Mouse (Mus musculus) spleen, adult 2 months (tissue): ENCODE measurements around the gene Krtap4-6.
"Not testable (repeated sequence)": the region's sequence is repeated elsewhere in the genome, so short reads cannot be mapped to it uniquely, and the experiment has no call there.

Experiments
- CTCF ChIP-seq: fragments of 200-500 bp; IDR thresholded peaks from 2 replicates; pipeline ENCODE4 v1.5.1; 2011; ENCODE audit warnings: mild to moderate bottlenecking, inconsistent platforms; ENCODE audit not compliant: insufficient read depth, insufficient read length, insufficient replicate concordance; ENCODE audit errors: extremely low read depth
- POLR2A ChIP-seq: fragments of 200-500 bp; IDR thresholded peaks from 2 replicates; pipeline ENCODE4 v1.6.1; 2011; ENCODE audit warnings: low read depth, low read length, inconsistent platforms

GRCm38 (mm10) chr11:99685235-99685634 is 19.5 kb upstream of the Krtap4-6 start:
- not testable (repeated sequence) for TF ChIP-seq CTCF, POLR2A
